Mouse (Mus musculus): Measurements from ENCODE around the gene Kif3b.
"Not testable (repeated sequence)": the region's sequence is repeated elsewhere in the genome, so short reads cannot be mapped to it uniquely, and the experiment has no call there.

Kif3b gene

GRCm38 (mm10) chr2:153345071-153345453 is 53.8 kb downstream of the Kif3b start:
- in situ Hi-C loops (cut with MboI; ENCODE audit: low sequenced_read_pairs): no loop called here

GRCm38 (mm10) chr2:153345454-153346220 is 54.4 kb downstream of the Kif3b start, which contains the start of gene Asxl1:
TSS of gene Asxl1 (plus strand) at chr2:153345829.
- in situ Hi-C loops (cut with MboI; ENCODE audit: low sequenced_read_pairs): no loop called here

GRCm38 (mm10) chr2:153346221-153347182 is 55.3 kb downstream of the Kif3b start:
- in situ Hi-C loops (cut with MboI; ENCODE audit: low sequenced_read_pairs): no loop called here

GRCm38 (mm10) chr2:153347183-153347781 is 56.1 kb downstream of the Kif3b start:
- in situ Hi-C loops (cut with MboI; ENCODE audit: low sequenced_read_pairs): no loop called here

- in situ Hi-C loops (cut with MboI; ENCODE audit: low sequenced_read_pairs): no loop called here
These were observed 57.1 kb downstream of the Kif3b start for GRCm38 (mm10) chr2:153348100-153348831.

GRCm38 (mm10) chr2:153350552-153351181 is 59.5 kb downstream of the Kif3b start:
- in situ Hi-C loops (cut with MboI; ENCODE audit: low sequenced_read_pairs): no loop called here

GRCm38 (mm10) chr2:153354648-153355047 is 63.4 kb downstream of the Kif3b start:
- in situ Hi-C loops (cut with MboI; ENCODE audit: low sequenced_read_pairs): no loop called here

GRCm38 (mm10) chr2:153356784-153357183 is 65.6 kb downstream of the Kif3b start:
- in situ Hi-C loops (cut with MboI; ENCODE audit: low sequenced_read_pairs): no loop called here

- in situ Hi-C loops (cut with MboI; ENCODE audit: low sequenced_read_pairs): no loop called here
These were observed 70.0 kb downstream of the Kif3b start for GRCm38 (mm10) chr2:153361101-153361710.

- in situ Hi-C loops (cut with MboI; ENCODE audit: low sequenced_read_pairs): not testable (repeated sequence)
These were observed 73.3 kb downstream of the Kif3b start for GRCm38 (mm10) chr2:153364531-153364930.

GRCm38 (mm10) chr2:153370871-153371270 is 79.7 kb downstream of the Kif3b start:
- in situ Hi-C loops (cut with MboI; ENCODE audit: low sequenced_read_pairs): no loop called here

- in situ Hi-C loops (cut with MboI; ENCODE audit: low sequenced_read_pairs): no loop called here
These were observed 84.2 kb downstream of the Kif3b start for GRCm38 (mm10) chr2:153375380-153375779.

GRCm38 (mm10) chr2:153380479-153380878 is 89.3 kb downstream of the Kif3b start:
- in situ Hi-C loops (cut with MboI; ENCODE audit: low sequenced_read_pairs): no loop called here
